Mouse (Mus musculus) ES-E14 (cell line): ENCODE data around the gene Ndufaf7.

Experiments
- CHD2 ChIP-seq: IDR thresholded peaks from 2 replicates; pipeline ENCODE4 v1.6.1; 2014; ENCODE audit warnings: mild to moderate bottlenecking, low read depth, low read length, inconsistent platforms
- HCFC1 ChIP-seq: IDR thresholded peaks from 2 replicates; pipeline ENCODE4 v1.6.1; 2012; ENCODE audit warnings: low read length, inconsistent platforms, borderline replicate concordance; ENCODE audit not compliant: insufficient read depth
- ZC3H11A ChIP-seq: IDR thresholded peaks from 2 replicates; pipeline ENCODE4 v1.6.1; 2012; ENCODE audit warnings: low read depth, mild to moderate bottlenecking, inconsistent platforms, low read length, borderline replicate concordance

DNA sequence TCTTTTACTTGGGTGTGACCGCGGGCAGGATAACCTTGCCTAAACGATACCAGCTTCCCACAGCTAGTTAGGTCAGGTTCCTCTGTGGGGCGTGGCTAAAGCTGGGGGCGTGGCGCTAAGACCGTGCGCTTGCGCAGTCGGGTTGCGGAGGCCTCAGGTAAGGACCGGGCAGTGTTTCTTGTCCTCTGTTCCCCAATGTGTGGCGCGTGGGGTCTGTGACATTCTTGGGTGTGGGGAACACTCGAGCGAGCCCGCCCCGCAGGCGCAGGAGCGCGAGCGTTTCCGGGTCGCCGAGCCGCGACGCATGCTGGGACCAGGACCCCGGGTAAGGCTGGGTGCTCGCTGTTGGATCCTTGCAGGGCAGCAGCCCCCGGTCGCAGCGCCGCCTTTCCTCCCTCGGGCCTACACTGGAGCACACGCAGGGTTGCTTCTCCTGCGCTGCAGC lies 20.5 kb upstream of the Ndufaf7 start, which contains the start of gene Cebpzos:
- no peak for TF ChIP-seq ZC3H11A
- no peak for TF ChIP-seq HCFC1
- TF ChIP-seq CHD2, result no peak
